Mouse (Mus musculus) E14TG2a.4 (cell line): ENCODE measurements around the gene Piwil4.

ENCODE experiments used
- H3K27me3 ChIP-seq: 2 replicates; pipeline ENCODE4 v1.6.1; 2014; ENCODE audit warnings: low read length, control low read depth; ENCODE audit not compliant: insufficient read depth
- H3K36me3 ChIP-seq: 2 replicates; pipeline ENCODE4 v1.6.1; 2014; ENCODE audit warnings: low read length, control low read depth; ENCODE audit not compliant: insufficient read depth
- H3K4me1 ChIP-seq: replicated peaks from 2 replicates; pipeline ENCODE4 v1.6.1; 2014; ENCODE audit warnings: low read depth, low read length, control low read depth
- H3K4me3 ChIP-seq: replicated peaks from 2 replicates; pipeline ENCODE4 v1.5.1; 2014; ENCODE audit warnings: mild to moderate bottlenecking, low read length
- H3K9me3 ChIP-seq: 2 replicates; pipeline ENCODE4 v1.6.1; 2014; ENCODE audit warnings: low read length, control low read depth
- CTCF ChIP-seq: conservative IDR thresholded peaks from 2 replicates; pipeline ENCODE4 v1.5.1; 2014; ENCODE audit warnings: low read length
- NANOG ChIP-seq: IDR thresholded peaks from 2 replicates; pipeline ENCODE4 v1.6.1; 2014; ENCODE audit warnings: borderline replicate concordance, low read length, mixed read lengths
- POU5F1 ChIP-seq: IDR thresholded peaks from 2 replicates; pipeline ENCODE4 v1.6.1; 2014; ENCODE audit warnings: low read length, borderline replicate concordance

The Piwil4 gene

DNA sequence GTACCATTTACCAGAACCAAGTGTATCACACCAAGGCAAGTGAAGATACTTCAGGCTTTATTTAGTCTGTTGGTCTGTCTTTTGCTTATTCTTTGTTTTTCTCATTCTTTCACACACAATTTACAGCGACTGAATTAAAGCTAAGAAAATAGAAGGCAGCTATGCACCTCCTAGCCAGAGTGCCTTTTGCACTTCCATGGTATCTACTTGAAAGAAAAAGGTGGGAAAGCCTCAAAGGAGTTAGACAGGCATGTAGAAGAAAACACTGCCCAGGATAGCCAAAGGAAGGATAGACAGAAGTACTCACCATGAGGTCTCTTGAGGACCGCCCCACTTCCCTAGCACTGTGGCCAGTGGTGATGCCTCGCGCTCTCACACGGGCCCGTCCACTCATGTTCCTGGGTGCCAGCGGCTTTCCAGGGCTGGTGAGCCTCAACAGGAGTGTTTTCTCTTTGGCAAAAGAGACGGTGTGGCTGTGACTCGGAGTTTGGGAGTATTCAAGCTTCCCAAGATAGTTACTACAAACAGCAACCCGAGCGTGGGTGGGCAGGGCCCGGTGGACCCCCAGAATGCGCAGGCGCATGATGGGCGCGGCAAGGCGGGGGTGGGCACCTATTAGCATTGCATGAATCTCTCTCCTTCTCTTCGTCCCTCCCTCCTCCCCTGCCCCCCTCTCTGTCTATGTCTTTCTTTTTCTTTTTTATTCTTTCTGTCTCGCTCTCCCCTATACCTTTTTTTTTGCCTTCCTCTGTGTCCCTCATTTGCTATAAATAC, at the start of gene Piwil4:
Gene Piwil4 (minus strand): TSS at position 583 of the 774 bp plus-strand sequence.
- Histone ChIP-seq H3K4me3 (peak within 1 kb of the TSS; percentile 50), H3K9me3 (no peaks in the 10 kb centered on the region), H3K27me3 (peaks cover 25% of the 10 kb centered on the region), H3K36me3 (0 out of 2 replicates have a peak, but pooled peaks cover 4% of the 10 kb centered on the region), H3K4me1 (peaks cover 36% of the 10 kb centered on the region)
- no peak for TF ChIP-seq POU5F1
- no peak for TF ChIP-seq NANOG
- no peak for TF ChIP-seq CTCF

DNA sequence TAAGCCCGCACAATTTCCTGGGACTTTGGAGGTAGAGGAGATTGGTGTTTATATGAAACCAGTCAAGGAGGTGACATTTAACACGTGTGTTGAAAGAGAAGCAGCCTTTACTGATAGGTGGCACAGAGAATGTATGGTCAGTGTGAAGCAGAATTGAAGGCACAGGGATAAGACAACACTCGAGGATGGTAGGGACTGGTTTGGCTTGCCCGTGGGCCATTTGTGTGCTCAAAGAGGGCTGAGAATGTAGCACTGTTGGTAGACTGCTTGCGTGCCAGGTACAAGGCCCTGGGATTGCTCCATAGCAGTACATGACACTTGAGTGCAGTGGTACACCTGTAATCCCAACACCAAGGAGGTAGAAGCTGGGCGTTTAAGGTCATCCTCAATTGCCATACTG, 46.8 kb upstream of the Piwil4 start:
- peaks cover 42% of the 10 kb centered on the region for H3K4me1 ChIP-seq
- H3K9me3 ChIP-seq = no peaks in the 10 kb centered on the region
- TF ChIP-seq CTCF = no peak
- TF ChIP-seq POU5F1 = no peak
- TF ChIP-seq NANOG = no peak
- no peaks in the 10 kb centered on the region for H3K27me3 ChIP-seq
- peaks cover 72% of the 10 kb centered on the region for H3K36me3 ChIP-seq
- no peak overlapping the region for H3K4me3 ChIP-seq

DNA sequence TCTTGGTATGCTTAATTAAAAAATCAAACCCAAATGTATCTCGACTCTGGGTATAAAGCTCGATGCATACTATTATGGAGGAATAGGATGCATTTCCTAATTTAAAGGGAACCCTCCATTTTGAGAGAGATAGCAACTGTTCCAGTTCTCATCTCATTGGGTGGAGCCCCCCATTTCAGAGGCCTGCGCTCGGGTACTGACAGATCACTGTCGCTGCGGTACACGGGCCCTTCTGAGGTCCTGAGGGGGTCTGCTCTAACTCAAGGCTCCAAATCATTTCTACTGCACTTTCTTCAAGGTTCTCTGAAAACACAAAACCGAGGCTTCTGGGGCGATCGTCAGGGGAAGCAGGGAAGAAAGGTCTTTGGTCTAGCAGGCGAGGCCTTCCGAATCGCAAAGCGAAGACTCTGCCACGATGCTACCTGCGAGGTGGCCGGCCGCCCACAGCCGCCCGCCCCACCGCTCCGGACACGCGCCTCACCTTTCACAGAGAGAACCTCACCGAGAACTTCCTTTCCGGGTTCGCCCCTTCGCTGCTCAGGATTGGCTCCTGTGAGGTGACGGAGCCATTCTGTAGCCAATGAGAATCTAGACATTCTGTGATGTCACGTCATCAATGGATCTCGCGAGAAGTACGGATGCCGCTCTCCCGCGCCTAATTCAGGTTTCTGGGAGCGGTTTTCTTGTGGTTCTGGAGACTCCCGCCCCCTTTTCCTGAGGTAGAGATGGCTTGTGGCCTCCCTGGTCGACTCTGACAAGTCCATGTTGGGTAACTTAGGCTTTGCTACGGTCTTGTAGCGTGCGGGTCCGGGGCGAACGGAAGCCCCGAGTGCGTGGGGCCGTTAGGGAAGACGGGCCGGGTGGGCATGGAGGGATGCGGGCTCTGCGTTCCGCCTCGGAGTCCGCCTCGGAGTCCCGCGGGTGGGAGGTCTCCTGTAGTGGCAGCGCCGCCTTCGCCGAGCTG, 43.8 kb upstream of the Piwil4 start, which contains the start of the genes Mre11a and Ankrd49:
Gene Mre11a (plus strand): TSS at position 616 of the 964 bp plus-strand sequence.
Gene Ankrd49 (minus strand): TSS at position 818 of the 964 bp plus-strand sequence.
- peaks cover 70% of the 10 kb centered on the region for H3K36me3 ChIP-seq
- H3K9me3 ChIP-seq = no peaks in the 10 kb centered on the region
- H3K4me3 ChIP-seq = peak within 1 kb of the TSS; percentile 93
- no peaks in the 10 kb centered on the region for H3K27me3 ChIP-seq
- peaks cover 35% of the 10 kb centered on the region for H3K4me1 ChIP-seq
- TF ChIP-seq CTCF = no peak
- TF ChIP-seq POU5F1 = no peak
- TF ChIP-seq NANOG = no peak

DNA sequence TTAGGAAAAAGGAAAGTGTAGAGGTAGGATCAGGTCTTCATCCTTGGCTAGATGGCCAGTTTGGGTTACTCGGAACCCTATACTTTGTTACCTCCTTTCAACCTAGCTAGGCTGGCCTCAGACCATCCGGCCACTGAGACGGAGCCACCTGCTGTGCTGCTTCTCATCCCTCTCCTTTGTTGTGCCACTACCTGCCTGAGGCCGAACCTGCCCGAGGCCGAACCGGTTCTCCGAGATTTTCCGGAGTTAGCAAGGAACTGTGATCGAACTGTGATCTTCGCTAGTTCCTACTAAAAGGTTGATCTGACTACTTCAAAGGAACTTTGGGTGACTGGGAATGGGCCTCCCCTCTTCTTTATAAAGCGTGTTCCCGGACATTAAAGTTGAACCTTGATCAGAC, 37.8 kb upstream of the Piwil4 start:
- Histone ChIP-seq H3K36me3 (peaks cover 34% of the 10 kb centered on the region), H3K4me1 (peaks cover 19% of the 10 kb centered on the region), H3K4me3 (0 out of 2 replicates have a peak overlapping the region, but pooled peaks have one; percentile 8), H3K27me3 (no peaks in the 10 kb centered on the region), H3K9me3 (no peaks in the 10 kb centered on the region)
- TF ChIP-seq NANOG = no peak
- no peak for TF ChIP-seq POU5F1
- no peak for TF ChIP-seq CTCF

DNA sequence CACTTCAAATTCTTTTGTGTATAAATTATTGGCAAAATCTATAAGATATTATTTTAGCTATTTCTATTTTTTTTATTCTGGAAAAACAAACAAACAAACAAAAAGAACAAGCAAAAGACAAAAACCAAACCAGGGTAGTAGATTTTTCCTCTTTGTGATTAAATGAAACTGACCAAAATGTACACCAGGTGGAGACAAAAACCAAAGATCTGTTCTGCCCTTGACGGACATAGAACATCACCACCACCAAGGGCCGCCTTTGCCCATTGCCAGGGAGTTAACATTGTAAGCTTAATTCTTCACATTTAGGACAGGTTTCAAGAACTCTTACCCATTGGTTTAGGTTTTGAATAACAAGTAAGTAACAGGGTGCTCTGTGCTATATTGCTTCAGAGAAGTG, 33.3 kb upstream of the Piwil4 start:
- no peak overlapping the region for H3K4me3 ChIP-seq

DNA sequence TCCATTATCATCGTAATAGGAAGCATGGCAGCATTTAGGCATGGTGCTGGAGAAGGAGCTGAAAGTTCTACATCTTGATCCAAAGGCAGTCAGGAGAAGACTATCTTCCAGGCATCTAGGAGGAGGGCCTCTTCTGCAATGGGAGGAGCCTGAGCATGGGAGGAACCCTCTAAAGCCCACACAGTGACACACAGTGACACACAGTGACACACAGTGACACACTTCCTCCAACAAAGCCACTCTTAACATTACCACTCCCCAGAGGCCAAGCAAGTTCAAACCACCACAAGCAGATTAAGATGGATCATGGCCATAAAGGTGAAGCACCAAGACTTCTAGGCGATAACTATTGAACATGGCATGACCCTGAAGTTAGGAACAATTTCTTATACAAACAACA, 31.5 kb upstream of the Piwil4 start:
- peaks cover 11% of the 10 kb centered on the region for H3K4me1 ChIP-seq
- H3K9me3 ChIP-seq = no peaks in the 10 kb centered on the region
- no peaks in the 10 kb centered on the region for H3K36me3 ChIP-seq
- H3K27me3 ChIP-seq = peaks cover 34% of the 10 kb centered on the region
- TF ChIP-seq CTCF (no peak), POU5F1 (no peak), NANOG (no peak)
- H3K4me3 ChIP-seq = no peak overlapping the region

More for the DNA sequence above, 33.3 kb upstream of the Piwil4 start:
- peaks cover 21% of the 10 kb centered on the region for H3K4me1 ChIP-seq
- TF ChIP-seq CTCF = no peak
- no peak for TF ChIP-seq NANOG
- TF ChIP-seq POU5F1 = no peak
- H3K36me3 ChIP-seq = no peaks in the 10 kb centered on the region
- no peaks in the 10 kb centered on the region for H3K9me3 ChIP-seq
- peaks cover 26% of the 10 kb centered on the region for H3K27me3 ChIP-seq

DNA sequence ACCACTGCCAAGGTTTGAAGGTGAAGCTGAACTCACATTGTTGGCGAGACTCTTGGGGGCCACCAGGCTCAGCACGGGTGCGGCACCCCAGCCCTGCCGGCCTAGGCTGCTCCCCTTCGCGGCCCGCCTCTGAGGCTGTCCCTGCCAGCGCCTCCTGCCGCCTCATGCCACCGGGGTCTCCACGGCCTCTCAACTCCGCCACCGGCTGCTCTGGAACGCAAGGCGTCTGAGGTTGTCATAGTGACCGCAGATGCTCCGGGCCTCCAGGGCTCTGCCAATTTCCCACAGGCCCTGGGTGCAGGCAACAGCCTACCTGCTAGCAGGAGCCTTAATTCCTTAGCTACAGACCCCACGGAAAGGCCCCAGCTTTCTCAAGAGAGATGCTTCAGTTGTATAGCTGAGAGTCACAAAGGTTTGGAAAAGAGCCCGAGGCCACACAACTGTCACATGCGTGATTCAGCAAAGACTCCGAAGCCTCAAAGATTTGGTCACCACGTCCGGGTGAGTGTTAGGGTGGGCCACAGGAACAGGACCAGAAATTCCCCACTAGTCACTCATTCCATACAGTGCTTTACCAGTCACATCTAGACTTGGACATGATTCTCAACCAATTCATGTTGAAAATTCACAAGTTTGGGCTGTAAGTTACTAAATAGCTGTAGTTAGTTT, 30.4 kb upstream of the Piwil4 start, which contains the start of gene 1700012B09Rik:
Gene 1700012B09Rik (minus strand): TSS at position 228 of the 669 bp plus-strand sequence.
- H3K9me3 ChIP-seq = no peaks in the 10 kb centered on the region
- peaks cover 11% of the 10 kb centered on the region for H3K4me1 ChIP-seq
- H3K4me3 ChIP-seq = peak within 1 kb of the TSS; percentile 51
- TF ChIP-seq CTCF (no peak), POU5F1 (no peak), NANOG (no peak)
- H3K27me3 ChIP-seq = peaks cover 34% of the 10 kb centered on the region
- H3K36me3 ChIP-seq = no peaks in the 10 kb centered on the region
